Mouse (Mus musculus) embryonic facial prominence, embryonic 14.5 days (tissue): ENCODE measurements at regions not wholly inside any gene's neighbourhood (a gene's known extent, or its start where the extent isn't known, plus 50 kb on each side); places are given as distances from the start of the nearest gene placed in this dataset.

Source experiments
- ATAC-seq: fragments of 200-750 bp; cut with Nextera tagmentation; 2 replicates; pipeline ENCODE4 v1.8.0; 2017; ENCODE audit warnings: low read depth, moderate number of reproducible peaks, moderate TSS enrichment
- DNase-seq: peaks from one replicate; pipeline ENCODE4 v3.0.0-alpha.2; 2015; ENCODE audit warnings: low spot score
- H3K27ac ChIP-seq: fragments of 300-500 bp; sonication (generic); replicated peaks from 2 replicates; pipeline ENCODE4 v1.5.1; 2014; ENCODE audit warnings: low read depth, mild to moderate bottlenecking, low read length, moderate library complexity
- H3K27me3 ChIP-seq: fragments of 300-500 bp; sonication (generic); replicated peaks from 2 replicates; pipeline ENCODE4 v1.6.1; 2014; ENCODE audit warnings: low read length; ENCODE audit not compliant: control insufficient read depth, insufficient read depth
- H3K36me3 ChIP-seq: fragments of 300-500 bp; sonication (generic); 2 replicates; pipeline ENCODE4 v1.6.1; 2014; ENCODE audit warnings: low read length, mixed read lengths; ENCODE audit not compliant: control insufficient read depth, insufficient read depth
- H3K4me1 ChIP-seq: fragments of 300-500 bp; sonication (generic); 2 replicates; pipeline ENCODE4 v1.6.1; 2014; ENCODE audit warnings: antibody characterized with exemption, low read length; ENCODE audit not compliant: control insufficient read depth, insufficient read depth
- H3K4me2 ChIP-seq: fragments of 300-500 bp; sonication (generic); 2 replicates; pipeline ENCODE4 v1.6.1; 2014; ENCODE audit warnings: low read depth, mild to moderate bottlenecking, low read length, moderate library complexity, mixed read lengths
- H3K4me3 ChIP-seq: fragments of 300-500 bp; sonication (generic); 2 replicates; pipeline ENCODE4 v1.5.1; 2014; ENCODE audit warnings: low read depth, mild to moderate bottlenecking, low read length
- H3K9ac ChIP-seq: fragments of 300-500 bp; sonication (generic); 2 replicates; pipeline ENCODE4 v1.6.1; 2014; ENCODE audit warnings: low read depth, mild to moderate bottlenecking, low read length, moderate library complexity, mixed read lengths
- H3K9me3 ChIP-seq: fragments of 300-500 bp; sonication (generic); 2 replicates; pipeline ENCODE4 v1.6.1; 2016; ENCODE audit warnings: low read length; ENCODE audit not compliant: control insufficient read depth
- WGBS: fragments of 180-500 bp; shearing (Covaris S2); extraction: QIAGEN DNeasy Blood & Tissue Kit; methylation state at CpG from one replicate; pipeline ENCODE4 v1.1.7; 2014; 5-methylcytosine and 5-hydroxymethylcytosine counted together

DNA sequence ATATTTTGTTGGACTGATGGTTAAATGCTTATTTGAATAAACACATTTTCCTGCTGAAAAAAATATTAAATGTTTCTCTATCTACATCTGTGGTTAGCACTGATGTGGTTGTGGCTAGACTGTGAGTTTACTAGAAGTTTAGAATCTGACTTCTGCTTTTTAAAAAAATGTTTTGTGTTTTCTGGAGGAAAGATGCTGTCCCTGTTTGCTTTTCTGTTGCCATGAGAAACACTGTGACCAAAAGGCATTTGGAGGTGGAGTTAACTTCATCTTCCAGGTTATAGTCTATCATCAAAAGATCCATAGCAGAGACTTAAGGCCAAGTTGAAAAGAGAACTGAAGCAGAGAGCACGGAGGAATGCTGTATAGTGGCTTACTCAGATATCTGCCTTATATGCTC, 594.4 kb downstream of the Ofcc1 start:
- H3K4me3 ChIP-seq: no peak overlapping the region
- H3K36me3 ChIP-seq: no peaks in the 10 kb centered on the region
- no peaks in the 10 kb centered on the region for H3K9me3 ChIP-seq
- ATAC-seq: no peak
- H3K4me2 ChIP-seq: no peak overlapping the region
- H3K4me1 ChIP-seq: no peaks in the 10 kb centered on the region
- DNase-seq: no peak
- no peak overlapping the region for H3K27ac ChIP-seq
- 81% methylated on average over 1 of the region's 1 CpGs for WGBS
- no peak overlapping the region for H3K9ac ChIP-seq
- no peaks in the 10 kb centered on the region for H3K27me3 ChIP-seq
